Mouse (Mus musculus) lung, postnatal 14 days (tissue): ENCODE data around the gene Med31.
"Not testable (repeated sequence)": the region's sequence is repeated elsewhere in the genome, so short reads cannot be mapped to it uniquely, and the experiment has no call there.

Experiments used
- DNase-seq: peaks from one replicate; pipeline ENCODE4 v3.0.0; 2021

Med31 gene

GRCm38 (mm10) chr11:72196506-72196905 lies 18.9 kb downstream of the Med31 start:
- no peak for DNase-seq

GRCm38 (mm10) chr11:72194259-72194658 lies 21.1 kb downstream of the Med31 start:
- DNase-seq = no peak

GRCm38 (mm10) chr11:72190857-72191256 lies 24.5 kb downstream of the Med31 start:
- DNase-seq = no peak

GRCm38 (mm10) chr11:72184252-72184651 lies 31.1 kb downstream of the Med31 start:
- no peak for DNase-seq

GRCm38 (mm10) chr11:72181136-72181535 lies 34.3 kb downstream of the Med31 start:
- no peak for DNase-seq

- DNase-seq = no peak
Measured at GRCm38 (mm10) chr11:72180556-72180955, 34.8 kb downstream of the Med31 start.

GRCm38 (mm10) chr11:72176553-72176952 lies 38.8 kb downstream of the Med31 start:
- DNase-seq = no peak

GRCm38 (mm10) chr11:72175966-72176365 lies 39.4 kb downstream of the Med31 start:
- no peak for DNase-seq

GRCm38 (mm10) chr11:72174721-72175120 lies 40.7 kb downstream of the Med31 start:
- no peak for DNase-seq

GRCm38 (mm10) chr11:72173506-72173905 lies 41.9 kb downstream of the Med31 start:
- no peak for DNase-seq

GRCm38 (mm10) chr11:72171906-72172305 lies 43.5 kb downstream of the Med31 start:
- not testable (repeated sequence) for DNase-seq

- DNase-seq = no peak
Measured at GRCm38 (mm10) chr11:72169871-72170270, 45.5 kb downstream of the Med31 start.

GRCm38 (mm10) chr11:72163198-72163597 lies 52.2 kb downstream of the Med31 start:
- no peak for DNase-seq
